Mouse (Mus musculus): ENCODE measurements around the gene Plekhg2.

DNA sequence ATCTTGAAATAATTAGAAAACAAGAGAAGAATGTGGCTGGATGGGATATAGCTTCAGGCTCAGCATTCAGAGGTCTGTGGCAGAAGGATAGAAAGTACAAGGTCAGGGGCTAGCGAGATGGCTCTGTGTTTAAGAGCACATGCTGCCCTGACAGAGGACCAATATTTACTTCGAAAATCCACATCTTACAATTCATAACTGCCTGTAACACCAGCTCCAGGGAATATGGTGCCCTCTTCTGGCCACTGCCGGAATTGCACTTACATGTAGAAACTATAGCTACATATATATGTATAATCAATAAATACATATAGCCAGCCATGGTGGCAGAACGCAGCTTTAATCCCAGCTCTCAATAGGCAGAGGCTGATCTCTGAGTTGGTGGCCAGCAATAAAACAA is 27.8 kb downstream of the Plekhg2 start:
- TF ChIP-seq POLR2A (IDR thresholded peaks at IDR 0.05; ENCODE audit: insufficient read depth, low read depth, low read length) (no peak), CTCF (IDR thresholded peaks at IDR 0.05; ENCODE audit: insufficient read depth, low read depth, low read length) (no peak)
